Mouse (Mus musculus) erythroblast, embryonic 14.5 days (primary cell): ENCODE data around the gene Dnm1. TPM values are rescaled to one million over a fixed set of nuclear protein-coding genes. Genes with fewer than 3 reads are reported as not detected.

Experiments
- H3K27me3 ChIP-seq: 2 replicates; pipeline ENCODE4 v1.6.1; 2012; ENCODE audit warnings: inconsistent platforms; ENCODE audit not compliant: control insufficient read depth
- H3K36me3 ChIP-seq: 2 replicates; pipeline ENCODE4 v1.6.1; 2012; ENCODE audit warnings: mild to moderate bottlenecking, inconsistent platforms; ENCODE audit not compliant: control insufficient read depth
- H3K4me1 ChIP-seq: 2 replicates; pipeline ENCODE4 v1.6.1; 2012; ENCODE audit warnings: inconsistent platforms; ENCODE audit not compliant: control insufficient read depth
- H3K4me3 ChIP-seq: replicated peaks from 2 replicates; pipeline ENCODE3; 2012; ENCODE audit warnings: moderate library complexity, mild to moderate bottlenecking, inconsistent platforms
- H3K9me3 ChIP-seq: 2 replicates; pipeline ENCODE4 v1.6.1; 2012; ENCODE audit warnings: low read length, inconsistent platforms, mixed read lengths; ENCODE audit not compliant: control insufficient read depth
- GATA1 ChIP-seq: IDR thresholded peaks from 2 replicates; pipeline ENCODE4 v1.6.1; 2012; ENCODE audit warnings: low read length, inconsistent platforms, mixed read lengths
- TAL1 ChIP-seq: IDR thresholded peaks from 3 replicates; pipeline ENCODE4 v1.6.1; 2012; ENCODE audit warnings: low read length, inconsistent platforms, mixed read lengths
- polyA plus RNA-seq: library from polyadenylated mRNA; stranded (reverse); fragments of >175 nt; gene quantifications from 2 replicates; pipeline ENCODE4 v1.2.3, GENCODE M21; 2012

Dnm1 gene
- polyA plus RNA-seq: 0.03 TPM in 1 of 2 replicates, not detected in the other

DNA sequence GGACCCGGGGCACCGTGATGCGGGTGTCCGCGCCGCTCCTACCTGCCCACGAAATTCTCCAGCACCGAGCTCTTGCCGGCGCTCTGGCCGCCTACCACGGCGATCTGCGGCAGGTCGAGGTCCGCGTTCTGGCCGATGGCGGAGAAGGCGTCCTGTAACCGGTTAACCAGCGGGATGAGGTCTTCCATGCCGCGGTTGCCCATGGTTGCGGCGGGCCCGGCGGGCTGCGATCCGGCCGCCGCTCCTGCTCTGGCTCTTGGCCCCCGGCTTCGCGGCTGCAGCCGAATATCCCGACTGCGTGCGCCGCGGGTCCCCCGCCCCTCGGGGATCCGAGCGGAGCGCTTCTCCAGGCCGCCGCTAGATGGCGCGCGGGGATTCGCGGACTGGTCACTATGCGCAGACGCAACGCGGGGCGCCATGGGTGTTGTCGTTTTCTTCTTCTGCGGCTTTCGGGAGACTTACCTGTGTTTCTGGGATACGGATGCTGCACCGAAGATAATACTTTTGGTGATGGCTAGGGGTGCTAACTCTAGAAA lies at the start of gene Dnm1:
TSS of gene Dnm1 (minus strand) at position 332 of the 536 bp plus-strand sequence.
- Histone ChIP-seq H3K27me3 (peaks cover 56% of the 10 kb centered on the region), H3K4me3 (peak within 1 kb of the TSS; percentile 59), H3K36me3 (no peaks in the 10 kb centered on the region), H3K4me1 (peaks cover 15% of the 10 kb centered on the region), H3K9me3 (no peaks in the 10 kb centered on the region)
- TF ChIP-seq GATA1 (no peak), TAL1 (no peak)

DNA sequence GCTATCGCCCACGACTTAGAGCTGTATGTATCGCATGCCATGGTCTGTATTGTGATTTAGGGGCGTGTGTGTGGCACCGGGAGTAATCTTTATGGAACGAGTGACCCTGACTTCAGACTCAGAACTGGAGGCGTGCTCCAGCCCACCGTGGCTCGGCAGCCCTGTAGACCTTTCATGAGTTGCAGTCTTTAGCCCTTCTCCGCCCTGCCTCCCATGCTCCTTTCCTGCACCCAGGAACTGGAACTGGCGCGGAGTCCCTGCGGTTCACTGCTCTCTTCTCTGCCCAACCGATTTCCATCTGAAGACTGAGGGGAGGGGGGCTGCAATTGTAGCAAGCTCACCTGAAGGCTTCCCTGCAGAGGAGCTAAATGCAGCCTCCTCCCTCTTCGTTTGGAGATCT lies 43.6 kb upstream of the Dnm1 start:
- H3K27me3 ChIP-seq: no peaks in the 10 kb centered on the region
- H3K9me3 ChIP-seq: no peaks in the 10 kb centered on the region; the same call in 1 of the 2 replicates
- peak overlapping the region; percentile 87 for H3K4me3 ChIP-seq
- H3K36me3 ChIP-seq: peaks cover 24% of the 10 kb centered on the region
- TF ChIP-seq TAL1 (no peak), GATA1 (no peak)
- H3K4me1 ChIP-seq: peaks cover 51% of the 10 kb centered on the region

DNA sequence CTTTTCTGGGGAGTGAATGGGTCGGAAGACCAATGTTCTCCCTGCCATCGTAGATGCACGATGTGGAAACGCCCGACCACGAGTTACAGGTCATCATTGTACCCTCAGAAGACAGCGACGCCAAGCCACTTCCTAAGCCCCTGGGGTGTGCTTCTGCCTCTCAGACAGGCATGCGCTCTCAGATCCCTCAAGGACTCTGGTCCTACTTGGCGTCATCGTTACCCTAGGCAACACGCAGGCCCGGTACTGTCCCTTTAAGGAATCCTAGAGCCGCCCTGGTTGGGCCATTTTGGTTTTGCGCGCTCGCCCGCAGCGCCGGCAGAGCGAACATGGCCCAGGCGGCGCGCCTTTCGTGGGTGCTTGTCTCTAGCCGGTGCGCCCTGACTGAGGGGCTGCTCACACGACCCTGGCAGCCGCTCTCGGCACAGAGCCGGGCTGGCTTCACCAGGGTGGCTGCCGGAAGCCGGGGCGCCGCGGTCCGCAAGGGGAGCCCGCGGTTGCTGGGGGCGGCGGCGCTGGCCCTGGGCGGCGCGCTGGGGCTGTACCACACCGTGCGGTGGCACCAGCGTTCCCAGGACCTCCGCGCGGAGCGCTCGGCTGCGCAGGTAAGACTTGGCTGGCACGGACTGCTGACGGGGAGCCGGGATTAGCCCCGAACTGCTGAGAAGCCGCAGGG lies 42.9 kb upstream of the Dnm1 start:
- Histone ChIP-seq H3K36me3 (peaks cover 19% of the 10 kb centered on the region), H3K9me3 (no peaks in the 10 kb centered on the region; the same call in 1 of the 2 replicates), H3K27me3 (no peaks in the 10 kb centered on the region), H3K4me1 (peaks cover 51% of the 10 kb centered on the region), H3K4me3 (peak overlapping the region; percentile 87)
- TF ChIP-seq TAL1 (no peak), GATA1 (no peak)

DNA sequence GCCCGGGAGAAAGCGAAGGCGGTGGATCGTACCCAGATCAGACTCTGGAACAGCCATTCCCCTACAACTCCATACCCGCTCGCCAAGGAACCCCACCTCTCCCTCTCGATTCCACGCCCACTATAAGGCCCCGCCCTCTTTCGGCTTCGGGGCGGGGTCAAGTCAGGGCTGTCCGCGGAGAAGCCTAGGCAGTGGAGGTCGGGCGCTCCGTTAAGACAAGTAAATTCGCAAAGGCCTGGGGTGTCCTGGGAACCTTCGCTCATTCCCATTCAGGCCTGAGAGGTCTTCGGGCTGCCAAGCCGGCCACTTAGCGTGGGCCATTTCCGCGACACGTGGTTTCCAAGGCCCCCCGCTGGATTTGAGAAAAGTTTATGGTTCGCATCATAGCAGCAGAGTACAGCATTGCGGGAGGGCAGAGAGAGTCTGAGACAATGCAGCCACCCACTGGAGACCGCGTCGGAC lies 42.4 kb upstream of the Dnm1 start, which contains the start of gene Ptges2:
TSS of gene Ptges2 (plus strand) at position 413 of the 462 bp plus-strand sequence.
- no peaks in the 10 kb centered on the region for H3K27me3 ChIP-seq
- no peaks in the 10 kb centered on the region; the same call in 1 of the 2 replicates for H3K9me3 ChIP-seq
- H3K4me3 ChIP-seq: peak within 1 kb of the TSS; percentile 87
- no peak for TF ChIP-seq GATA1
- no peak for TF ChIP-seq TAL1
- H3K4me1 ChIP-seq: peaks cover 47% of the 10 kb centered on the region
- H3K36me3 ChIP-seq: peaks cover 14% of the 10 kb centered on the region

- Histone ChIP-seq H3K4me1 (peaks cover 42% of the 10 kb centered on the region), H3K27me3 (no peaks in the 10 kb centered on the region), H3K4me3 (peak overlapping the region; percentile 87), H3K9me3 (no peaks in the 10 kb centered on the region; the same call in 1 of the 2 replicates), H3K36me3 (peaks cover 10% of the 10 kb centered on the region)
- TF ChIP-seq GATA1 (no peak), TAL1 (no peak)
Measured at GRCm38 (mm10) chr2:32394973-32395372, 41.8 kb upstream of the Dnm1 start.

- H3K9me3 ChIP-seq: no peaks in the 10 kb centered on the region; the same call in 1 of the 2 replicates
- H3K27me3 ChIP-seq: no peaks in the 10 kb centered on the region; the same call in 1 of the 2 replicates
- no peak for TF ChIP-seq TAL1
- TF ChIP-seq GATA1: no peak
- H3K36me3 ChIP-seq: no peaks in the 10 kb centered on the region
- peaks cover 28% of the 10 kb centered on the region for H3K4me1 ChIP-seq
- H3K4me3 ChIP-seq: no peak overlapping the region
Measured at GRCm38 (mm10) chr2:32392063-32392462, 38.9 kb upstream of the Dnm1 start.

DNA sequence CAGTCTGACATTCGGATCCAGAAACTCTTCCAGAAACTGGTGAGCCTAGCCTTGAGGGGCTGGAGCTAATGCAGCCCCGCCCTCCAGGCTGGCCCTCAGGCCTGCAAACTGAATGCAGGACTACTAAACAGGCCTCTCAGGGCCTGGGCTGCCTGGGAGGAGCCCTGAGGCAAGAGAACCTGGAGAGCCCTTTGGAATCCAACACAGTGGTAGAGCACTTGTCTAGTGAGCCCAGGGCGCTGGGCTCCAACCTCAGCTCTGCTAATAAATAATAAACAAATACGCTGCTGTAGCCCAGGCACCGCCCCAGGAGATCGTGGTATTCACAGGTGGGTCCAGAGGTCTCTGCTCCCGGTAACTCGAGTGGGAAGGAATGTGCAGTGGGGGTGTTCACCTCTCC lies 37.7 kb upstream of the Dnm1 start:
- peaks cover 16% of the 10 kb centered on the region for H3K4me1 ChIP-seq
- H3K27me3 ChIP-seq: peaks cover under 1% of the 10 kb centered on the region; the same call in 1 of the 2 replicates
- H3K4me3 ChIP-seq: no peak overlapping the region
- TF ChIP-seq TAL1 (no peak), GATA1 (no peak)
- no peaks in the 10 kb centered on the region; the same call in 1 of the 2 replicates for H3K9me3 ChIP-seq
- no peaks in the 10 kb centered on the region for H3K36me3 ChIP-seq

- Histone ChIP-seq H3K9me3 (no peaks in the 10 kb centered on the region; the same call in 1 of the 2 replicates), H3K4me1 (peaks cover under 1% of the 10 kb centered on the region), H3K36me3 (no peaks in the 10 kb centered on the region), H3K4me3 (no peak overlapping the region), H3K27me3 (peaks cover 9% of the 10 kb centered on the region)
- TF ChIP-seq TAL1 (no peak), GATA1 (no peak)
Measured at GRCm38 (mm10) chr2:32389157-32389556, 36.0 kb upstream of the Dnm1 start.

- no peaks in the 10 kb centered on the region for H3K9me3 ChIP-seq
- H3K4me3 ChIP-seq: no peak within 1 kb of the TSS
- peaks cover 6% of the 10 kb centered on the region for H3K4me1 ChIP-seq
- TF ChIP-seq TAL1 (no peak), GATA1 (no peak)
- H3K36me3 ChIP-seq: no peaks in the 10 kb centered on the region
- H3K27me3 ChIP-seq: peaks cover 16% of the 10 kb centered on the region
Measured at GRCm38 (mm10) chr2:32387706-32388490, 34.8 kb upstream of the Dnm1 start, which contains the start of gene Lcn2. Lcn2 (minus strand) TSS chr2:32388252.
